Mouse (Mus musculus): Measurements from ENCODE around the gene Chat.
"Not testable (repeated sequence)": the region's sequence is repeated elsewhere in the genome, so short reads cannot be mapped to it uniquely, and the experiment has no call there.

- not testable (repeated sequence) for TF ChIP-seq POLR2A (IDR thresholded peaks at IDR 0.05; ENCODE audit: insufficient read depth, low read depth, low read length); CTCF (IDR thresholded peaks at IDR 0.05); EP300 (IDR thresholded peaks at IDR 0.05; ENCODE audit: insufficient read depth, low read depth, low read length)
Measured at GRCm38 (mm10) chr14:32405399-32405798, 60.4 kb downstream of the Chat start.

Measured in heart, adult 2 months (tissue).